ENCODE assay signal across 8 mouse cellular contexts in genomic region chr15:13172365-13173070, GRCm38 (mm10). TPM values are rescaled to one million over a fixed set of nuclear protein-coding genes. Genes with fewer than 3 reads are reported as not detected.
A peak's percentile ranks its signal among the peaks of the same experiment; 100 is the strongest.
DNase-seq lines count a peak whose midpoint lies in the region; ATAC-seq lines count a peak whose summit lies in the region.

No protein-coding gene starts in this region.

- peaks cover 9% of the 10 kb centered on the region for H3K27me3 ChIP-seq in heart, embryonic 12.5 days (replicated peaks)
- H3K27me3 ChIP-seq in neural tube, embryonic 13.5 days, result peaks cover 10% of the 10 kb centered on the region; the same call in 1 of the 2 replicates

- peak overlapping the region; percentile 67 for H3K9ac ChIP-seq in heart, embryonic 12.5 days
- H3K9ac ChIP-seq in neural tube, embryonic 13.5 days, result peak overlapping the region; percentile 81

- WGBS in heart, embryonic 12.5 days, result under 1% methylated on average over 26 of the region's 26 CpGs
- 1% methylated on average over 26 of the region's 26 CpGs for WGBS in neural tube, embryonic 13.5 days

- no peak; the same call in 1 of the 2 replicates for ATAC-seq in heart, embryonic 12.5 days (ENCODE audit: insufficient number of reproducible peaks, low FRiP score)
- 0 out of 2 replicates have a peak, but pooled peaks have one; percentile 40 for ATAC-seq in granulocyte monocyte progenitor cell, adult 5-6 weeks (replicated peaks; ENCODE audit: poor library complexity, severe bottlenecking)
- ATAC-seq in neural tube, embryonic 13.5 days (ENCODE audit: low read depth), result peak; percentile 21; the same call in 1 of the 2 replicates
- no peak for ATAC-seq in erythroblast, adult 5-6 weeks (replicated peaks; ENCODE audit: low FRiP score, poor library complexity, severe bottlenecking)

- no peak overlapping the region for H3K27ac ChIP-seq in heart, embryonic 12.5 days (ENCODE audit: poor library complexity, severe bottlenecking)
- peak overlapping the region; percentile 88 for H3K27ac ChIP-seq in neural tube, embryonic 13.5 days (replicated peaks)

- H3K4me1 ChIP-seq in heart, embryonic 12.5 days (replicated peaks), result peaks cover 12% of the 10 kb centered on the region
- H3K4me1 ChIP-seq in neural tube, embryonic 13.5 days (replicated peaks), result peaks cover 38% of the 10 kb centered on the region

- no peak for DNase-seq in heart, adult 11 months
- DNase-seq in ZHBTc4 (ENCODE audit: low read depth, low spot score), result peak; percentile 25
- peak; percentile 22 to 40 for DNase-seq in kidney, postnatal 36 days
- no peak for DNase-seq in layer of hippocampus, postnatal 36 days

- peak overlapping the region; percentile 97 for H3K4me2 ChIP-seq in heart, embryonic 12.5 days
- peak overlapping the region; percentile 89 for H3K4me2 ChIP-seq in neural tube, embryonic 13.5 days

- no peaks in the 10 kb centered on the region for H3K36me3 ChIP-seq in heart, embryonic 12.5 days
- H3K36me3 ChIP-seq in neural tube, embryonic 13.5 days, result no peaks in the 10 kb centered on the region

- no peaks in the 10 kb centered on the region for H3K9me3 ChIP-seq in heart, embryonic 12.5 days (replicated peaks)
- no peaks in the 10 kb centered on the region for H3K9me3 ChIP-seq in neural tube, embryonic 13.5 days

- H3K4me3 ChIP-seq in heart, embryonic 12.5 days, result peak overlapping the region; percentile 65
- H3K4me3 ChIP-seq in neural tube, embryonic 13.5 days, result peak overlapping the region; percentile 68

RNA-seq across cellular contexts. Expression of gene Cdh6, which starts 1.0 kb away (rescaled TPM):
- polyA plus RNA-seq in heart, embryonic 12.5 days (2016; fragmentation: Nextera tagmentation; extraction: Ambion mirVana), result 2.7 and 2.8 TPM in 2 replicates
- total RNA-seq in granulocyte monocyte progenitor cell, adult 5-6 weeks (2014; fragmentation: Nextera tagmentation), result not detected in 2 replicates
- total RNA-seq in granulocyte monocyte progenitor cell, adult 5-6 weeks (2017), result not detected in 2 replicates
- polyA plus RNA-seq in neural tube, embryonic 13.5 days (2015; fragmentation: Nextera tagmentation; extraction: Ambion mirVana), result 16.8 and 19.6 TPM in 2 replicates
- total RNA-seq in erythroblast, adult 5-6 weeks (2015; ENCODE audit: low replicate concordance), result not detected in 2 replicates
- total RNA-seq in erythroblast, adult 5-6 weeks (2017; ENCODE audit: low replicate concordance), result not detected in 2 replicates
- 1 to 10 TPM; 5.4 to 5.5 TPM for total RNA-seq in layer of hippocampus, postnatal 36 days (2021)

Comparison
In these comparisons a context has a peak if more than half of its experiments do, and no peak if none do; other contexts are left out.
1. ATAC-seq: peak in granulocyte monocyte progenitor cell, adult 5-6 weeks (single experiment) and neural tube, embryonic 13.5 days (single experiment); none in heart, embryonic 12.5 days (single experiment) and erythroblast, adult 5-6 weeks (single experiment).
2. DNase-seq: peak in ZHBTc4 (single experiment) and kidney, postnatal 36 days (2 of 2); none in heart, adult 11 months (single experiment) and layer of hippocampus, postnatal 36 days (0 of 2).
3. RNA of gene Cdh6, which starts 1.0 kb away (total RNA-seq): 5.4 to 5.5 TPM in layer of hippocampus, postnatal 36 days; not detected in granulocyte monocyte progenitor cell, adult 5-6 weeks and not detected in erythroblast, adult 5-6 weeks; every median in the first group is over 4 times any median in the second.